Mouse (Mus musculus): ENCODE data around the gene Pcp2. TPM values are rescaled to one million over a fixed set of nuclear protein-coding genes. Genes with fewer than 3 reads are reported as not detected.
A peak's percentile ranks its signal among the peaks of the same experiment; 100 is the strongest.

The Pcp2 gene
- polyA plus RNA-seq (2014; fragmentation: Nextera tagmentation; extraction: Ambion mirVana): 2.6 and 4.5 TPM in 2 replicates

DNA sequence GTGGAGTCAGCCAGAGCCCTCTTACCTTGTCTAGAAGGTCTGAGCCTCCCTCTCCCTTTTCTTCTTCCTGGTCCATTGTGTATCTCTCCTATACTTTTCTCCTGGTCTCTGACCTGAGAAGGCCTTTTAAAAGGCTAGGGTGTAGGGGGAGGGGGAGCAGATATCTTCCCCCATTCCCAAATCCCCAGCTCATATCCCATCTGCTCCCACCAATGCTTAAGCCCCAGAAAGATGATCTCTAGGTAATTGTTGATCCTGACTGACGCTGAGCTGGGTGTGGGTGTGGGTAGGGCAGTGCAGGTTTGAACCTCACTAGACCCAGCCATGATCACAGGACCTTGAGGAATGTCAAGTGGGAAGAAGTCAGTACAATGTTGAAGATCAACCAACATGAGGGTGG, at the start of gene Pcp2:
Gene Pcp2, minus strand, starts transcription at position 101 of the 400 bp plus-strand sequence.
- H3K27ac ChIP-seq (replicated peaks; ENCODE audit: low read depth, low read length): no peak within 1 kb of the TSS
- H3K9ac ChIP-seq (ENCODE audit: low read length): no peak within 1 kb of the TSS
- H3K27me3 ChIP-seq (ENCODE audit: control insufficient read depth, insufficient read depth, low read length): no peaks in the 10 kb centered on the region
- DNase-seq (ENCODE audit: low spot score) (no peak), ATAC-seq (ENCODE audit: insufficient number of reproducible peaks, low FRiP score, low TSS enrichment, low read depth) (no peak)
- H3K4me3 ChIP-seq (ENCODE audit: low read depth, low read length): no peak within 1 kb of the TSS
- no peak within 1 kb of the TSS for H3K4me2 ChIP-seq (ENCODE audit: low read depth, severe bottlenecking)
- WGBS: 52% methylated on average over 1 of the region's 1 CpGs
- peaks cover 4% of the 10 kb centered on the region; the same call in 1 of the 2 replicates for H3K4me1 ChIP-seq (ENCODE audit: control insufficient read depth, insufficient read depth, low read length)
- no peaks in the 10 kb centered on the region for H3K9me3 ChIP-seq (ENCODE audit: control insufficient read depth, low read length)
- H3K36me3 ChIP-seq (ENCODE audit: control insufficient read depth, insufficient read depth, low read length): no peaks in the 10 kb centered on the region

DNA sequence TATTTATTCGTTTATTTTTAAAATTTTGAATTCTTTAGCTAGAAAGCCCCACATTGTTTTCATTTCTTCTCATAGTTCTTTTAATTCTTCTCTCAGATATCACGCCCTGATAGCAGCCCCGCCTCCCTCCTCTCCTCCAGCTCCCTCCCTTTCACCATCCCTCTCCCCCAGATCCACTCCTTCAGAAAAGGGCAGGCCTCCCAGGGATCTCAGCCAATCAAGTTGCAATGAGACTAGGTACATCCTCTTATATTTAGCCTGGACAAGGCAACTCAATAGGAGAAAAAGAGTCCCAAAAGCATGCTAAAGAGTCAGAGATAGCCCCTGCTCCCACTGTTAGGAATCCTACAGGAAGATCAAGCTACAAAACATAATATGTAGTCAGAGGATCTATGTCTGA, 49.3 kb upstream of the Pcp2 start:
- Histone ChIP-seq H3K27ac (replicated peaks; ENCODE audit: low read depth, low read length) (no peak overlapping the region), H3K27me3 (ENCODE audit: control insufficient read depth, insufficient read depth, low read length) (no peaks in the 10 kb centered on the region), H3K4me2 (ENCODE audit: low read depth, severe bottlenecking) (no peak overlapping the region), H3K4me3 (ENCODE audit: low read depth, low read length) (no peak overlapping the region), H3K4me1 (ENCODE audit: control insufficient read depth, insufficient read depth, low read length) (0 out of 2 replicates have a peak, but pooled peaks cover 7% of the 10 kb centered on the region), H3K9ac (ENCODE audit: low read length) (no peak overlapping the region), H3K9me3 (ENCODE audit: control insufficient read depth, low read length) (no peaks in the 10 kb centered on the region), H3K36me3 (ENCODE audit: control insufficient read depth, insufficient read depth, low read length) (peaks cover 8% of the 10 kb centered on the region)
- no peak for DNase-seq (ENCODE audit: low spot score)
- no peak for ATAC-seq (ENCODE audit: insufficient number of reproducible peaks, low FRiP score, low TSS enrichment, low read depth)
- 51% methylated on average over 3 of the region's 3 CpGs for WGBS

- Histone ChIP-seq H3K4me2 (ENCODE audit: low read depth, severe bottlenecking) (peak within 1 kb of the TSS; percentile 69), H3K9me3 (ENCODE audit: control insufficient read depth, low read length) (no peaks in the 10 kb centered on the region), H3K36me3 (ENCODE audit: control insufficient read depth, insufficient read depth, low read length) (no peaks in the 10 kb centered on the region), H3K27me3 (ENCODE audit: control insufficient read depth, insufficient read depth, low read length) (no peaks in the 10 kb centered on the region), H3K4me3 (ENCODE audit: low read depth, low read length) (peak within 1 kb of the TSS; percentile 38), H3K4me1 (ENCODE audit: control insufficient read depth, insufficient read depth, low read length) (no peaks in the 10 kb centered on the region), H3K27ac (replicated peaks; ENCODE audit: low read depth, low read length) (no peak within 1 kb of the TSS), H3K9ac (ENCODE audit: low read length) (peak within 1 kb of the TSS; percentile 47)
- peak; percentile 91 for DNase-seq (ENCODE audit: low spot score)
- ATAC-seq (ENCODE audit: insufficient number of reproducible peaks, low FRiP score, low TSS enrichment, low read depth): peak; percentile 83
- WGBS: 0% methylated on average over 23 of the region's 23 CpGs
Observed at GRCm38 (mm10) chr8:3671980-3672491, 46.7 kb upstream of the Pcp2 start, which contains the start of gene Fcor. Fcor (minus strand) TSS chr8:3672362.

DNA sequence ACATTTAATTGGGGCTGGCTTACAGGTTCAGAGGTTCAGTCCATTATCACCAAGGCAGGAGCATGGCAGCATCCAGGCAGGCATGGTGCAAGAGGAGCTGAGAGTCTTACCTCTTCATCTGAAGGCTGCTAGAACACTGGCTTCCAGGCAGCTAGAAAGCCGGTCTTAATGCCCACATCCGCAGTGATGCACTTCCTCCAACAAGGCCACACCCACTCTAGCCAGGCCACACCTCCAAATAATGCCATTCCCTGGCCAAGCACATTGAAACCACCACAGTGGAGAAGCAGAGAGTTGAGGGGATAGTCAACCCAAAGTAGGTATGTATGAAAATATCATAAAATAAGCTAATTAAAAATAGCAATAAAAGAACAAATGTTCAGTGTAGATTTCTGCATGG, 45.0 kb upstream of the Pcp2 start:
- H3K27me3 ChIP-seq (ENCODE audit: control insufficient read depth, insufficient read depth, low read length): no peaks in the 10 kb centered on the region
- H3K9ac ChIP-seq (ENCODE audit: low read length): no peak overlapping the region
- H3K4me3 ChIP-seq (ENCODE audit: low read depth, low read length): no peak overlapping the region
- no peak for ATAC-seq (ENCODE audit: insufficient number of reproducible peaks, low FRiP score, low TSS enrichment, low read depth)
- no peak for DNase-seq (ENCODE audit: low spot score)
- H3K36me3 ChIP-seq (ENCODE audit: control insufficient read depth, insufficient read depth, low read length): no peaks in the 10 kb centered on the region
- H3K4me1 ChIP-seq (ENCODE audit: control insufficient read depth, insufficient read depth, low read length): no peaks in the 10 kb centered on the region
- no peak overlapping the region for H3K27ac ChIP-seq (replicated peaks; ENCODE audit: low read depth, low read length)
- H3K9me3 ChIP-seq (ENCODE audit: control insufficient read depth, low read length): no peaks in the 10 kb centered on the region
- WGBS: 89% methylated on average over 2 of the region's 2 CpGs
- H3K4me2 ChIP-seq (ENCODE audit: low read depth, severe bottlenecking): no peak overlapping the region

DNA sequence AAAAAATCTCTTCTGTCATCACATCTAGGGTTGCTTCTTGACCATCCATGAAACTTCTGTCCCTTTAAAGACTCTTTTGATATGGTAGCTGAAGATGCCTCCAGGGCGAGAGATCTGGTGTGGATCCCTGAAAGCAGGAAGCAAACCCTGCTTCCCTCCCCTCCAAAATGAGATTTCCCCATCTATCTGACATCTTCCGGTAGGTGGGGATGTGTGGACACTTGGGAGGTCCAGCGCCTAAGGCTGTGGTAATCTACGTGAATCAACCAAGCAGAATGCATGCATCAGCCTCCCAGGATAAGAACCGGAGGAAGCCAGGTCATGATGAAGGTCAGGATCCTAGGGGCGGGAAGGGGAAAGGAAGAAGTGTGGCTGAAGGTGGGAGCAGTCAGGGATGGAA, 40.2 kb upstream of the Pcp2 start, which contains the start of gene Mcemp1:
Gene Mcemp1, plus strand, starts transcription at position 248 of the 400 bp plus-strand sequence.
- Histone ChIP-seq H3K9me3 (ENCODE audit: control insufficient read depth, low read length) (no peaks in the 10 kb centered on the region), H3K27ac (replicated peaks; ENCODE audit: low read depth, low read length) (no peak within 1 kb of the TSS), H3K4me2 (ENCODE audit: low read depth, severe bottlenecking) (no peak within 1 kb of the TSS), H3K27me3 (ENCODE audit: control insufficient read depth, insufficient read depth, low read length) (no peaks in the 10 kb centered on the region), H3K4me1 (ENCODE audit: control insufficient read depth, insufficient read depth, low read length) (no peaks in the 10 kb centered on the region), H3K4me3 (ENCODE audit: low read depth, low read length) (no peak within 1 kb of the TSS), H3K36me3 (ENCODE audit: control insufficient read depth, insufficient read depth, low read length) (no peaks in the 10 kb centered on the region), H3K9ac (ENCODE audit: low read length) (no peak within 1 kb of the TSS)
- WGBS: 77% methylated on average over 6 of the region's 6 CpGs
- DNase-seq (ENCODE audit: low spot score): no peak
- ATAC-seq (ENCODE audit: insufficient number of reproducible peaks, low FRiP score, low TSS enrichment, low read depth): no peak

- H3K9ac ChIP-seq (ENCODE audit: low read length): no peak overlapping the region
- H3K9me3 ChIP-seq (ENCODE audit: control insufficient read depth, low read length): no peaks in the 10 kb centered on the region
- WGBS: 74% methylated on average over 5 of the region's 5 CpGs
- no peaks in the 10 kb centered on the region for H3K4me1 ChIP-seq (ENCODE audit: control insufficient read depth, insufficient read depth, low read length)
- H3K36me3 ChIP-seq (ENCODE audit: control insufficient read depth, insufficient read depth, low read length): no peaks in the 10 kb centered on the region
- no peak overlapping the region for H3K4me2 ChIP-seq (ENCODE audit: low read depth, severe bottlenecking)
- no peak overlapping the region for H3K27ac ChIP-seq (replicated peaks; ENCODE audit: low read depth, low read length)
- no peak overlapping the region for H3K4me3 ChIP-seq (ENCODE audit: low read depth, low read length)
- DNase-seq (ENCODE audit: low spot score) (no peak), ATAC-seq (ENCODE audit: insufficient number of reproducible peaks, low FRiP score, low TSS enrichment, low read depth) (no peak)
- H3K27me3 ChIP-seq (ENCODE audit: control insufficient read depth, insufficient read depth, low read length): no peaks in the 10 kb centered on the region
Observed at GRCm38 (mm10) chr8:3664405-3664804, 39.1 kb upstream of the Pcp2 start.

- H3K9me3 ChIP-seq (ENCODE audit: control insufficient read depth, low read length): no peaks in the 10 kb centered on the region
- H3K27me3 ChIP-seq (ENCODE audit: control insufficient read depth, insufficient read depth, low read length): no peaks in the 10 kb centered on the region
- H3K4me3 ChIP-seq (ENCODE audit: low read depth, low read length): no peak overlapping the region
- H3K4me2 ChIP-seq (ENCODE audit: low read depth, severe bottlenecking): no peak overlapping the region
- ATAC-seq (ENCODE audit: insufficient number of reproducible peaks, low FRiP score, low TSS enrichment, low read depth): no peak
- no peaks in the 10 kb centered on the region for H3K36me3 ChIP-seq (ENCODE audit: control insufficient read depth, insufficient read depth, low read length)
- no peak for DNase-seq (ENCODE audit: low spot score)
- peaks cover 4% of the 10 kb centered on the region for H3K4me1 ChIP-seq (ENCODE audit: control insufficient read depth, insufficient read depth, low read length)
- H3K9ac ChIP-seq (ENCODE audit: low read length): no peak overlapping the region
- 85% methylated on average over 8 of the region's 8 CpGs for WGBS
- H3K27ac ChIP-seq (replicated peaks; ENCODE audit: low read depth, low read length): no peak overlapping the region
Observed at GRCm38 (mm10) chr8:3660889-3661288, 35.5 kb upstream of the Pcp2 start.

GRCm38 (mm10) chr8:3656725-3657381, 31.5 kb upstream of the Pcp2 start:
- no peaks in the 10 kb centered on the region for H3K36me3 ChIP-seq (ENCODE audit: control insufficient read depth, insufficient read depth, low read length)
- H3K4me3 ChIP-seq (ENCODE audit: low read depth, low read length): no peak overlapping the region
- H3K4me1 ChIP-seq (ENCODE audit: control insufficient read depth, insufficient read depth, low read length): peaks cover 4% of the 10 kb centered on the region
- ATAC-seq (ENCODE audit: insufficient number of reproducible peaks, low FRiP score, low TSS enrichment, low read depth): peak; percentile 68
- H3K27me3 ChIP-seq (ENCODE audit: control insufficient read depth, insufficient read depth, low read length): no peaks in the 10 kb centered on the region
- peak; percentile 55 for DNase-seq (ENCODE audit: low spot score)
- 31% methylated on average over 7 of the region's 7 CpGs for WGBS
- H3K9me3 ChIP-seq (ENCODE audit: control insufficient read depth, low read length): no peaks in the 10 kb centered on the region
- H3K9ac ChIP-seq (ENCODE audit: low read length): no peak overlapping the region; the same call in 1 of the 2 replicates
- no peak overlapping the region for H3K4me2 ChIP-seq (ENCODE audit: low read depth, severe bottlenecking)
- no peak overlapping the region for H3K27ac ChIP-seq (replicated peaks; ENCODE audit: low read depth, low read length)

Data from limb, embryonic 11.5 days (tissue).